Mouse (Mus musculus) lung, adult 18-20 months (tissue): ENCODE results near the gene Olfr502.
"Not testable (repeated sequence)": the region's sequence is repeated elsewhere in the genome, so short reads cannot be mapped to it uniquely, and the experiment has no call there.

ENCODE experiments used
- DNase-seq, 2 experiments: peaks; one replicate each; pipeline ENCODE4 v3.0.0; 2022; ENCODE audit warnings: mixed read lengths in 2 of 2

Olfr502 gene

GRCm38 (mm10) chr7:108524965-108525364 is at the start of gene Olfr502:
TSS of gene Olfr502 (minus strand) at chr7:108525065.
- no peak for DNase-seq

GRCm38 (mm10) chr7:108565693-108566092 is 40.8 kb upstream of the Olfr502 start, which contains the start of gene Olfr504:
TSS of gene Olfr504 (minus strand) at chr7:108565793.
- no peak for DNase-seq

GRCm38 (mm10) chr7:108544227-108544626 is 19.4 kb upstream of the Olfr502 start, which contains the start of gene Olfr503:
TSS of gene Olfr503 (plus strand) at chr7:108544527.
- DNase-seq = not testable (repeated sequence)

GRCm38 (mm10) chr7:108542416-108542815 is 17.6 kb upstream of the Olfr502 start:
- no peak for DNase-seq
